Mouse (Mus musculus) liver, postnatal 0 days (tissue): ENCODE data around the gene Nt5dc1. TPM values are rescaled to one million over a fixed set of nuclear protein-coding genes. Genes with fewer than 3 reads are reported as not detected.

Experiments
- ATAC-seq: fragments of 200-750 bp; cut with Nextera tagmentation; 2 replicates; pipeline ENCODE4 v1.8.0; 2017; ENCODE audit warnings: mild to moderate bottlenecking, moderate library complexity
- DNase-seq: peaks from one replicate; pipeline ENCODE4 v3.0.0-alpha.2; 2016
- H3K27ac ChIP-seq: fragments of 300-500 bp; sonication (generic); 2 replicates; pipeline ENCODE4 v1.5.1; 2014; ENCODE audit warnings: antibody characterized with exemption, moderate library complexity, mild to moderate bottlenecking, low read depth
- H3K27me3 ChIP-seq: fragments of 300-500 bp; sonication (generic); 2 replicates; pipeline ENCODE4 v1.6.1; 2014; ENCODE audit warnings: low read length, control low read depth, mixed read lengths; ENCODE audit not compliant: insufficient read depth
- H3K36me3 ChIP-seq: fragments of 300-500 bp; sonication (generic); replicated peaks from 2 replicates; pipeline ENCODE4 v1.6.1; 2014; ENCODE audit warnings: mild to moderate bottlenecking, control low read depth, low read length, moderate library complexity, mixed read lengths; ENCODE audit not compliant: insufficient read depth
- H3K4me1 ChIP-seq: fragments of 300-500 bp; sonication (generic); 2 replicates; pipeline ENCODE4 v1.6.1; 2014; ENCODE audit warnings: antibody characterized with exemption, mild to moderate bottlenecking, control low read depth; ENCODE audit not compliant: insufficient read depth
- H3K4me2 ChIP-seq: fragments of 300-500 bp; sonication (generic); 2 replicates; pipeline ENCODE4 v1.6.1; 2014; ENCODE audit warnings: low read depth, mild to moderate bottlenecking, low read length, moderate library complexity, mixed read lengths
- H3K4me3 ChIP-seq: fragments of 300-500 bp; sonication (generic); 2 replicates; pipeline ENCODE4 v1.5.1; 2014; ENCODE audit warnings: low read depth, low read length
- H3K9ac ChIP-seq: fragments of 300-500 bp; sonication (generic); replicated peaks from 2 replicates; pipeline ENCODE4 v1.6.1; 2014; ENCODE audit warnings: mild to moderate bottlenecking, moderate library complexity
- H3K9me3 ChIP-seq: fragments of 300-500 bp; sonication (generic); 2 replicates; pipeline ENCODE4 v1.6.1; 2016; ENCODE audit warnings: mild to moderate bottlenecking, control low read depth, low read length, mixed read lengths
- CTCF ChIP-seq: sonication (generic); IDR thresholded peaks from 2 replicates; pipeline ENCODE4 v1.5.1; 2016; ENCODE audit warnings: antibody characterized with exemption, low read depth
- EP300 ChIP-seq: IDR thresholded peaks from 2 replicates; pipeline ENCODE4 v1.6.1; 2016; ENCODE audit warnings: antibody characterized with exemption, low read depth, mild to moderate bottlenecking
- WGBS: fragments of 180-500 bp; shearing (Covaris S2); extraction: QIAGEN DNeasy Blood & Tissue Kit; methylation state at CpG from one replicate; pipeline ENCODE4 v1.1.7; 2014; ENCODE audit not compliant: insufficient replicate concordance; 5-methylcytosine and 5-hydroxymethylcytosine counted together
- polyA plus RNA-seq: library from polyadenylated mRNA; unstranded; fragments of >200 nt; fragmentation: Nextera tagmentation; extraction: Ambion mirVana; gene quantifications from 2 replicates; pipeline ENCODE4 v1.2.1, GENCODE M21; 2015

The Nt5dc1 gene
- polyA plus RNA-seq, 1 experiment from 2014 or later = 8.0 TPM

DNA sequence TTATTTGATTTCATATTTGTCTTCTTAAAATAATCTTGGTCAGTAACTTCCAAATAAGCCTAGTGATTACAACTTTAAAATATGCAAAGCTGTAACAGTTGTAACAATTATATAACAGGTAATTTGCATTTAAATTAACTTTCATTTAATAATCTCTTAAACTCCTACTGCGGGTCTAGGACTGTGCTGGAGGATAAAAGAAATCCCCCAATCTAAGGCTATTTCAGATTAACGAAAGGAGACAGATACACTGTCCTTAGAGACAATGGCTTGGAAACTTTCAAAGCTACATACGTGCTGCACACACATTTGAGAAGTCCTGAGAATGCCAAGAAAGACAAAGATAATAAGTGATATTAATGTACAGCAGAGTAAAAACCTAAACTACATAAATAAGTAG lies 60.1 kb downstream of the Nt5dc1 start:
- TF ChIP-seq CTCF (no peak), EP300 (no peak)
- H3K4me1 ChIP-seq = no peaks in the 10 kb centered on the region
- no peak for DNase-seq
- ATAC-seq = no peak
- H3K4me3 ChIP-seq = no peak overlapping the region
- H3K9ac ChIP-seq = no peak overlapping the region
- no peaks in the 10 kb centered on the region for H3K27me3 ChIP-seq
- no peaks in the 10 kb centered on the region for H3K9me3 ChIP-seq
- H3K27ac ChIP-seq = no peak overlapping the region
- no peaks in the 10 kb centered on the region for H3K36me3 ChIP-seq
- H3K4me2 ChIP-seq = no peak overlapping the region
- 72% methylated on average over 3 of the region's 3 CpGs for WGBS

DNA sequence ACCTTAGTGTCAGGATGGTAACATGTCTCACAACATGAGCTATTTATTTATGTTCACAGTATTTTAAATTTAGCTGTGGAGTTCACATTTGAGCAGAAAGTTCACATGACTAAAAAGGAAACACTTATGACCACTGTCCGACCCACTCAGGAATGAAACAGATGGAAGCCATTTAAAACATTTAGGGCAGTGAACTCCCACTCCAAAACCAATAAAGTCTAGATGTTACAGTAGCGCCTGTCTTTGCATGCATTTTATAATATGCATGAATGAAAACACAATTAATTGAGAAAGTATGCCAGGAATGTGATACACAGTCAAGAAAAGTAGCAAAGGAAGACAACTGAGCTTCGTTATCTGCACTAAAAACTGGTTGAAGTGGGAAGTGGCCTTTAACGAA lies 66.2 kb downstream of the Nt5dc1 start:
- Histone ChIP-seq H3K36me3 (no peaks in the 10 kb centered on the region), H3K9ac (no peak overlapping the region), H3K4me1 (no peaks in the 10 kb centered on the region), H3K9me3 (no peaks in the 10 kb centered on the region), H3K4me2 (no peak overlapping the region), H3K27ac (no peak overlapping the region), H3K4me3 (no peak overlapping the region), H3K27me3 (no peaks in the 10 kb centered on the region)
- ATAC-seq (no peak), DNase-seq (no peak)
- no peak for TF ChIP-seq CTCF
- TF ChIP-seq EP300 = no peak
- WGBS = 83% methylated on average over 4 of the region's 4 CpGs

DNA sequence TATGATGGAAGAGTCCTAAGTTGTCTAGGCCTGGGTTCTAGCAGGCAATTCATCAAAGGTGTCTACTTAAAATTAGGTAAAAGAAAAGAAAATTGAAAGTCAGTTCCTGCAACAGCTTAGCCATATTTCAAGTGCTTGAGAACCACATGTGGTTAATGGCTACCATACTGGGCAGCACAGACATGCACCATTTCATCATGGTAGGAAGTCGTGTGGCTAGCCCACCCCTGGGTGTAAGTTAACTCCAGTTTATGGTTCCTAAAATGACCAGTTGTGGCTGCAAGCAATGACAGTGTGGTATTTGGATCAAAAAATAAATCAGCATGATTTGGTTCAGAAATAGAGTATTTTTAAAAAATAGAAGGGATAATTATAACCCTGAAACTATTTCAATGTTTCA lies 76.5 kb downstream of the Nt5dc1 start:
- TF ChIP-seq CTCF (no peak), EP300 (no peak)
- no peak overlapping the region for H3K27ac ChIP-seq
- 66% methylated on average over 1 of the region's 1 CpGs for WGBS
- no peaks in the 10 kb centered on the region for H3K9me3 ChIP-seq
- no peaks in the 10 kb centered on the region for H3K27me3 ChIP-seq
- H3K9ac ChIP-seq = no peak overlapping the region
- H3K4me2 ChIP-seq = no peak overlapping the region
- DNase-seq (no peak), ATAC-seq (no peak)
- no peaks in the 10 kb centered on the region for H3K36me3 ChIP-seq
- no peaks in the 10 kb centered on the region for H3K4me1 ChIP-seq
- H3K4me3 ChIP-seq = no peak overlapping the region

DNA sequence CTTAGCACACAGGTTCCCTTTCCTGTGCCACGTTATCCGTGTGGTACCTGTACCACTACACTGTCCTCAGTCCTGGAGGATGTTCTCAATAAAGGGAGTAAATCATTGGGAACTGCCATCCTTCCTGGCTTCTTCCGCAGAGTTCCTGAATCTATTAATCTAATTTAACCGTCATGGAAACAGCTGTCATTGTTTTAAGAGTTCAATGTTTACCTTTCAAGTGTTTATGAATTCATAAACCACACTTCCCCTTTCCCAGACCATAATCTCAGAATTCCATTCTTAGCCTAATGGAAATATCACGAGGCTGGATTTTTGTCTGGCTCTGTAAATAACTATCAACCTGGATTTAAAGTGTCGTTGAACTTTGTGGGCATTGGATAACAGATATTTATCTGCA lies 77.3 kb downstream of the Nt5dc1 start:
- ATAC-seq (no peak), DNase-seq (no peak)
- Histone ChIP-seq H3K27me3 (no peaks in the 10 kb centered on the region), H3K36me3 (no peaks in the 10 kb centered on the region), H3K9ac (no peak overlapping the region), H3K4me2 (no peak overlapping the region), H3K4me1 (no peaks in the 10 kb centered on the region), H3K4me3 (no peak overlapping the region), H3K27ac (no peak overlapping the region), H3K9me3 (no peaks in the 10 kb centered on the region)
- no peak for TF ChIP-seq EP300
- 79% methylated on average over 6 of the region's 6 CpGs for WGBS

DNA sequence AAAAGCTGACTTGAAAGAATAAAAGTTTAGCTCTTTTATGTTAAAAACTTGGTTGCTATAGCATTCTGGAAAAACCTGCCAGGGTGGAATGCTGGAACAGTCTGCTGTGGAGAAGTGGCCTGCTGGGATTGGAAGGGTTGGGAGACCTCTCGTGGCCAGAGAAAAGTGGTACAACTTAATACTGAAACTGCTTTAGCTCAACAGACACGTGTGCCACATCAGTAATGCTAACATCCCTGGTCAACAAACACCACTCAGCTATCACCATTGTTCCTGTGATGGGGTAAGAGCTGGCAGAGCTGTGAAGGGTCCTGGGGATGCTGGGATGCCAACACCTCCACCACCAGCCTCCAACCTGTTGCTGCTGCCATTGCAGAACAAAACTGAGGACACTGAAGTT lies 90.0 kb downstream of the Nt5dc1 start:
- peak; percentile 19 for DNase-seq
- Histone ChIP-seq H3K36me3 (no peaks in the 10 kb centered on the region), H3K27ac (no peak overlapping the region), H3K9ac (no peak overlapping the region), H3K4me1 (no peaks in the 10 kb centered on the region), H3K4me3 (no peak overlapping the region), H3K9me3 (no peaks in the 10 kb centered on the region), H3K27me3 (no peaks in the 10 kb centered on the region), H3K4me2 (no peak overlapping the region)
- 9% methylated on average over 2 of the region's 2 CpGs for WGBS
- TF ChIP-seq CTCF (peak; percentile 62), EP300 (no peak)
- 0 out of 2 replicates have a peak, but pooled peaks have one; percentile 15 for ATAC-seq

DNA sequence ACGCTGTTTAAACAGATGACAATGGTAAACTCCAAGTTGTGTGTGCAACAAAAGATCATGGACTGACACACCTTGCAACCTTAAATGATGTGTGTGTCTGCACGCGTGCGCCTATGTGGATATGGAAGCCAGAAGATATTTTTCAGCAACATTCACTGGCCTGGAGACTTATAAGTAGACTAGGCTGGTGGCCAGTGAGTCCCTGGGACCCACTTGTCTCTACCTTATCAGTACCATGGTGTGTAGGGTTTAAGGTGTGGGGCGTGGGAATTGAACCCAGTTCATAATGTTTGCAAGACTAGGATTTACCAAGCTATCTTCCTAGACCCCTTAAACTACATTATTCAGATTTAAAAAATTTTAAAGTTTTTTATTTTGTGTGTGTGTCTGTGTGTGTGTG lies 91.2 kb downstream of the Nt5dc1 start:
- Histone ChIP-seq H3K4me1 (no peaks in the 10 kb centered on the region), H3K4me3 (no peak overlapping the region), H3K9me3 (no peaks in the 10 kb centered on the region), H3K27me3 (no peaks in the 10 kb centered on the region), H3K9ac (no peak overlapping the region), H3K36me3 (0 out of 2 replicates have a peak, but pooled peaks cover 4% of the 10 kb centered on the region), H3K4me2 (no peak overlapping the region), H3K27ac (no peak overlapping the region)
- DNase-seq = no peak
- TF ChIP-seq CTCF (no peak), EP300 (no peak)
- 60% methylated on average over 5 of the region's 5 CpGs for WGBS
- ATAC-seq = no peak

DNA sequence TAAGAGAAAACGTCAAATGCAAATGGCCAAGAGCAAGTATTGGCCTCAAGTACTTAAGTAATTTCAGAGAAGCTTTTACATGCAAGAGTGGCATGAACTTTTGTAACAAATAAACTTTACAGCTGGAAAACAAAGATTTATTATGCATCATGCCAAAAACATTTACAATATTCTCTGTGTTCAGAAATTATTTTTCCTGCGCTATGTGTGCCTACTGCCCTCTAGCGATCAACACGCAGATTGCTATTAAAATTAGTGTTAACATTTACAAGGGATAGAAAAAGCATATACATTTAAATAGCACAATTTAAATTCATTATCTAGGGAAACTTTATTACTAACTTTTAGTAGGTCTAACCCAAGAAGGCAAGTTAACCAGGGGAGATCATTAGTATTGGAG lies 91.7 kb downstream of the Nt5dc1 start:
- no peak for ATAC-seq
- Histone ChIP-seq H3K4me1 (no peaks in the 10 kb centered on the region), H3K9me3 (no peaks in the 10 kb centered on the region), H3K36me3 (0 out of 2 replicates have a peak, but pooled peaks cover 4% of the 10 kb centered on the region), H3K4me2 (no peak overlapping the region), H3K27me3 (no peaks in the 10 kb centered on the region), H3K4me3 (no peak overlapping the region), H3K27ac (no peak overlapping the region), H3K9ac (no peak overlapping the region)
- DNase-seq = no peak
- WGBS = 24% methylated on average over 4 of the region's 4 CpGs
- no peak for TF ChIP-seq EP300
- TF ChIP-seq CTCF = peak; percentile 79
